Mouse (Mus musculus) adrenal gland (tissue): ENCODE data around the gene Taf4.

Experiments used
- intact Hi-C: fragments of 180-260 bp; cut with DNase I; formaldehyde crosslinking; loops from one replicate; pipeline ENCODE4 v1.15.1; 2025

Gene Taf4

GRCm38 (mm10) chr2:179985695-179986094 lies 9.2 kb upstream of the Taf4 start:
- intact Hi-C loops = no loop called here

GRCm38 (mm10) chr2:179984830-179985229 lies 8.4 kb upstream of the Taf4 start:
- intact Hi-C loops = no loop called here

- intact Hi-C loops = no loop called here
Measured at GRCm38 (mm10) chr2:179982715-179983114, 6.3 kb upstream of the Taf4 start.

- intact Hi-C loops = no loop called here
Measured at GRCm38 (mm10) chr2:179980616-179981015, 4.2 kb upstream of the Taf4 start.

- intact Hi-C loops = loop anchor here (5.0 kb wide), 2 partner anchors 53 to 62 kb away; partner anchors contain the start of genes Psma7 and Ss18l1
Measured at GRCm38 (mm10) chr2:179979836-179980235, 3.4 kb upstream of the Taf4 start.

- intact Hi-C loops = loop anchor here (5.0 kb wide), 2 partner anchors 51 to 64 kb away; partner anchors contain the start of genes Psma7 and Ss18l1
Measured at GRCm38 (mm10) chr2:179978250-179978649, 1.8 kb upstream of the Taf4 start.

- intact Hi-C loops = loop anchor here (2.0 to 5.0 kb wide), 3 partner anchors 47 to 65 kb away; partner anchors contain the start of genes Lsm14b, Psma7 and Ss18l1
Measured at GRCm38 (mm10) chr2:179977344-179978025, 1.0 kb upstream of the Taf4 start.

GRCm38 (mm10) chr2:179976295-179976627 lies 185 bp downstream of the Taf4 start:
- intact Hi-C loops = loop anchor here (2.0 to 5.0 kb wide), 3 partner anchors 49 to 66 kb away; partner anchors contain the start of genes Lsm14b, Psma7 and Ss18l1

- intact Hi-C loops = loop anchor here (2.0 to 5.0 kb wide), 3 partner anchors 49 to 66 kb away; partner anchors contain the start of genes Lsm14b, Psma7 and Ss18l1
Measured at GRCm38 (mm10) chr2:179975851-179976250, 595 bp downstream of the Taf4 start.

- intact Hi-C loops = loop anchor here (5.0 kb wide), 3 partner anchors 48 to 67 kb away; partner anchors contain the start of genes Psma7 and Ss18l1
Measured at GRCm38 (mm10) chr2:179974651-179975471, 1.6 kb downstream of the Taf4 start.

GRCm38 (mm10) chr2:179973871-179974628 lies 2.4 kb downstream of the Taf4 start:
- intact Hi-C loops = loop anchor here (5.0 kb wide), 1 partner anchor 57 kb away; no protein-coding TSS in a partner anchor

GRCm38 (mm10) chr2:179972406-179972805 lies 4.0 kb downstream of the Taf4 start:
- intact Hi-C loops = loop anchor here (5.0 kb wide), 1 partner anchor 55 kb away; no protein-coding TSS in a partner anchor

GRCm38 (mm10) chr2:179971891-179972290 lies 4.6 kb downstream of the Taf4 start:
- intact Hi-C loops = loop anchor here (5.0 kb wide), 1 partner anchor 55 kb away; no protein-coding TSS in a partner anchor

GRCm38 (mm10) chr2:179969137-179969536 lies 7.3 kb downstream of the Taf4 start:
- intact Hi-C loops = no loop called here

- intact Hi-C loops = no loop called here
Measured at GRCm38 (mm10) chr2:179967633-179968032, 8.8 kb downstream of the Taf4 start.

- intact Hi-C loops = no loop called here
Measured at GRCm38 (mm10) chr2:179961420-179961819, 15.0 kb downstream of the Taf4 start.

- intact Hi-C loops = no loop called here
Measured at GRCm38 (mm10) chr2:179960327-179960726, 16.1 kb downstream of the Taf4 start.

- intact Hi-C loops = no loop called here
Measured at GRCm38 (mm10) chr2:179959391-179959790, 17.1 kb downstream of the Taf4 start.

GRCm38 (mm10) chr2:179951542-179952524 lies 24.6 kb downstream of the Taf4 start:
- intact Hi-C loops = no loop called here

GRCm38 (mm10) chr2:179948820-179949219 lies 27.6 kb downstream of the Taf4 start:
- intact Hi-C loops = no loop called here
